Mouse (Mus musculus): ENCODE measurements at regions not wholly inside any gene's neighbourhood (a gene's known extent, or its start where the extent isn't known, plus 50 kb on each side); places are given as distances from the start of the nearest gene placed in this dataset.

DNA sequence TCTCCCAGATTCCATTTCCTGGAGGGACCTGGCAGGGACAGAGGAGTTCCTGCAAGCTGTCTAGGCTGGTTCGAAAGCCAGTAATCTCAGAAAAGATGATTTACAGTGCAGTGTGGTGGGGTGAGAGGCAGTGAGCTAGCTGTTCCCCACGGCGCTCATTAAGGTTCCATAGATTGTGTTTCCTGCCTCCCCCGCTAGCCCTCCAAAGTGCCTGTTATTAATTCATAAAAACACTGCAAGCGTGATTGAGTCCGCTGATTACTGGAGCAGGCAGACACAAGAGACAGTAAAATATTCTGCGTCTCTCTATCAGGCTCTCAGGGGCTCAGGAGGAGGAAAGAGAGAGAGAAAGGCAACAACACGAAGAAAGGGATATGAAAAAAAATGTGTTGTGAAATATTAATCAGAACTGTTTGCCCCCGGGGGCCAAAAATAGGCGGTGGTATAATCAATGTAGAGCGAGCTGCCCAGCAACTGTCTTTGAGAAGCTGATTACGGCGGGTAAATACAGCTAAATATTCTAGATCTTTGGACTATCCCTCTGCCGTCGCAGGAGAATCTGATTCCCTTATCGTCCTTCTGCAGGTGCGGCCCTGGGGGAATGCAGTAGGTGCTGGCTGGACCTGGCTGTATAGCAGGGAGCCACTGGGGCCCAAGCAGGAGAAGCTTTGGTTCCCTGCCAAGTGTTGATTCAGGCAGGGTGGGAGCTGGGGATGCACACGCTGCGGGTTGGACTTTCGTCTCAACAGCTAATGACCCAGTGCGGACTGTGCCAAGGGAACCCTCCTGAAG lies 211.3 kb downstream of the Tle3 start:
- H3K27me3 ChIP-seq (ENCODE audit: control insufficient read depth, insufficient read depth, low read length): no peaks in the 10 kb centered on the region
- peak; percentile 81 for DNase-seq (ENCODE audit: low spot score)
- no peak overlapping the region for H3K4me3 ChIP-seq (ENCODE audit: low read depth, low read length)
- H3K27ac ChIP-seq (replicated peaks): no peak overlapping the region
- peak; percentile 89 for ATAC-seq (ENCODE audit: low FRiP score, low TSS enrichment)
- no peaks in the 10 kb centered on the region for H3K36me3 ChIP-seq (ENCODE audit: control insufficient read depth, insufficient read depth, low read length)
- no peak overlapping the region for H3K9ac ChIP-seq (ENCODE audit: low read length)
- no peaks in the 10 kb centered on the region for H3K9me3 ChIP-seq (ENCODE audit: control insufficient read depth, low read length)
- 47% methylated on average over 21 of the region's 21 CpGs for WGBS
- TF ChIP-seq EP300 (optimal IDR thresholded peaks at IDR 0.05) (no peak), CTCF (IDR thresholded peaks at IDR 0.05; ENCODE audit: low read depth) (no peak)
- H3K4me2 ChIP-seq (replicated peaks; ENCODE audit: low read depth): no peak overlapping the region
- no peaks in the 10 kb centered on the region for H3K4me1 ChIP-seq (replicated peaks; ENCODE audit: control insufficient read depth, insufficient read depth)

DNA sequence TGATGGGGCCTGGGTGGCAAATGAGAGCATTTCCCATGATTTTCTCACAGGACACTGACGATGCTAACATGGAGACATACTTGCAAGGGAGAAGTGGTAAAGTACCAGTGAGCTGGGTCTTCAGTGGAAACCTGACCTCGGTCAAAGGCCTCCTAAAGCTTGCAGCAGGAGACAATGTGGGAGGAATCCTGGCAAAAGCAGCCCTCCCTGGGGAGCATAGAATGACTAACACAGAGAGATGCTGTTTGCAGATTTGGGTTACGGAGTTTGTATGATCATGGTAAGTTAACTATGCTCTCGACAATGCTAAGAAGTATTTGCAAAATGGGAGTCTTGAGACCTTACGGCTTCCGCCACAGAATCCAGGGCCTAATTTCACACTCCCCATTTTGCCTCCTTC lies 208.9 kb downstream of the Tle3 start:
- H3K4me1 ChIP-seq (replicated peaks; ENCODE audit: control insufficient read depth, insufficient read depth): no peaks in the 10 kb centered on the region
- H3K9me3 ChIP-seq (ENCODE audit: control insufficient read depth, low read length): no peaks in the 10 kb centered on the region
- no peak overlapping the region for H3K4me3 ChIP-seq (ENCODE audit: low read depth, low read length)
- H3K9ac ChIP-seq (ENCODE audit: low read length): no peak overlapping the region
- no peaks in the 10 kb centered on the region for H3K36me3 ChIP-seq (ENCODE audit: control insufficient read depth, insufficient read depth, low read length)
- no peak overlapping the region for H3K27ac ChIP-seq (replicated peaks)
- H3K27me3 ChIP-seq (ENCODE audit: control insufficient read depth, insufficient read depth, low read length): no peaks in the 10 kb centered on the region
- 90% methylated on average over 6 of the region's 6 CpGs for WGBS
- DNase-seq (ENCODE audit: low spot score) (no peak), ATAC-seq (ENCODE audit: low FRiP score, low TSS enrichment) (no peak)
- no peak overlapping the region for H3K4me2 ChIP-seq (replicated peaks; ENCODE audit: low read depth)
- TF ChIP-seq CTCF (IDR thresholded peaks at IDR 0.05; ENCODE audit: low read depth) (no peak), EP300 (optimal IDR thresholded peaks at IDR 0.05) (no peak)

DNA sequence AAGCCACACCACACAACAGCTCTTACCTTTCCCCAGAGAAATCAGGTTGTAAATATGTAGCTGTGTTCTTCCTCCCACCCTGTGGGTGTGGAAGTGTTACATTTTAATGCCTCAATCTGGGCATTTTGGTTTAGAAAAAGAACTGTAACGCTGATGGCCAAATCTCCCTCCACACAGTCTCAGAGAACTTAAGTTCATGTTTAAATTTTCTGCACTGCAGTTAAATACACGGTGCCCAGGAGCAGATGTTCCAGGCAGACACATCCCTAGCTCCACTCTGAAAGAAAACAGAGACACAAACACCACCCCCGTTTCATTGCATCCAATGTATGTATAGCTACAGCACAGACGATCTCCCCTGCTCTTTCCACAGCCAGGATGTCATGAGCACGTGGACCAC lies 206.1 kb downstream of the Tle3 start:
- H3K27me3 ChIP-seq (ENCODE audit: control insufficient read depth, insufficient read depth, low read length): no peaks in the 10 kb centered on the region
- ATAC-seq (ENCODE audit: low FRiP score, low TSS enrichment) (no peak), DNase-seq (ENCODE audit: low spot score) (no peak)
- H3K4me1 ChIP-seq (replicated peaks; ENCODE audit: control insufficient read depth, insufficient read depth): no peaks in the 10 kb centered on the region
- no peak overlapping the region for H3K9ac ChIP-seq (ENCODE audit: low read length)
- no peak overlapping the region for H3K27ac ChIP-seq (replicated peaks)
- no peaks in the 10 kb centered on the region for H3K9me3 ChIP-seq (ENCODE audit: control insufficient read depth, low read length)
- WGBS: 62% methylated on average over 5 of the region's 5 CpGs
- TF ChIP-seq EP300 (optimal IDR thresholded peaks at IDR 0.05) (no peak), CTCF (IDR thresholded peaks at IDR 0.05; ENCODE audit: low read depth) (no peak)
- H3K4me3 ChIP-seq (ENCODE audit: low read depth, low read length): no peak overlapping the region
- H3K4me2 ChIP-seq (replicated peaks; ENCODE audit: low read depth): no peak overlapping the region
- no peaks in the 10 kb centered on the region for H3K36me3 ChIP-seq (ENCODE audit: control insufficient read depth, insufficient read depth, low read length)

DNA sequence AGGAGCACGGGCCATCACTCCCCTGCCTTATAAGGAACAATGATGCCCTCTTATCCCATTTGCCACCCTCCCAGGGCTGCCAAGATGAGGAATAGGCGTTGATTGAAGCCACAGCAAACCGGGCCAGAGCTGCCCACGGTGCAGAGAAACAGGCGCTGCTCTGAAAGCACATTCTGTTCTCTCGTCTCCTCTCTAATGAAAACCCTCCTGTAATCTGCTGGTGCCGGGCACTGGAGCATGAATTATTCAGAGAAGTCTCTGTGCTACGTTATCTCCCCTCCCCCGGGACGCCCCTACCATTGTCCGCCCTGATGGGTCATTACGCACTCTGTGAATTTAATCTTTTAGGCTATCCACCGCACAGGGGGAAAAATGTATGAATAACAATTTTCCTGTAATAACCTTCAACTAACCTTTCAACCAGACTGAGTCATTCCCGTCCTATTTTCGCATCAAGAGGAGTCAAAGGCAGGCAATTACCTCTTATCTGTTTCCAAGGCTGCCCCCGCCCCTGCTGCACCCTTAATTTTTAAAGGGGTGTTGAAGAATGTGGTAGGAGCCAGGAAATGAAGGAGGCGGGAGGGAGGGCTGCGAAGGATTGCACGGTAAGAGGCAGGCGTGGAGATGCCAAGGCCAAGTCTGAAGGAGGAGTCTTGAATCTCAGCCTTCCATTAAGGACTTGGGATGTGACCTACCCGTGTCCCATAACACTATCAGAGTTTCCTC lies 201.6 kb downstream of the Tle3 start:
- TF ChIP-seq EP300 (optimal IDR thresholded peaks at IDR 0.05) (no peak), CTCF (IDR thresholded peaks at IDR 0.05; ENCODE audit: low read depth) (no peak)
- 49% methylated on average over 21 of the region's 21 CpGs for WGBS
- ATAC-seq (ENCODE audit: low FRiP score, low TSS enrichment): peak; percentile 29; the same call in 1 of the 2 replicates

DNA sequence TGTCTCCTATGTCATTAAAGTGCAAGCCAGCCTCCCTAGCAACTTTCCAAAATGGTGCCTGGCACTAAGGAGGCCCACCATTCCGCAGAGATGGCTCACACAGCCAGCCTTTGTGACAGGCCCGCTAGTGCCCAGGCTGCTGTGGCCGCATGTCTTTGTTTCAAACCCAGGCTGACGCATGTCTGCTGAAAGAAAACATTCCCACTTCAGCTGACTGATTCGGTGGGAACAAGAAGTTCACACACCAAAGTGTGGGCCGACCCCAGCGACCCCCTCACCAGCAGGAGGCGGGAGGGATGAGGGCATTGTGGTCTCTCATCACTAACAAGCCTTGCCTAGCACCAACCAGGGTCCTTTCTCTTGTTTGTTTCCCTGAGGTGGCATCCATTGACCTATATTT lies 190.9 kb downstream of the Tle3 start:
- no peak for ATAC-seq (ENCODE audit: low FRiP score, low TSS enrichment)
- Histone ChIP-seq H3K27ac (replicated peaks) (no peak overlapping the region), H3K9ac (ENCODE audit: low read length) (no peak overlapping the region), H3K9me3 (ENCODE audit: control insufficient read depth, low read length) (no peaks in the 10 kb centered on the region), H3K4me3 (ENCODE audit: low read depth, low read length) (no peak overlapping the region), H3K4me2 (replicated peaks; ENCODE audit: low read depth) (no peak overlapping the region), H3K27me3 (ENCODE audit: control insufficient read depth, insufficient read depth, low read length) (no peaks in the 10 kb centered on the region), H3K36me3 (ENCODE audit: control insufficient read depth, insufficient read depth, low read length) (no peaks in the 10 kb centered on the region), H3K4me1 (replicated peaks; ENCODE audit: control insufficient read depth, insufficient read depth) (no peaks in the 10 kb centered on the region)
- TF ChIP-seq CTCF (IDR thresholded peaks at IDR 0.05; ENCODE audit: low read depth) (no peak), EP300 (optimal IDR thresholded peaks at IDR 0.05) (no peak)
- no peak for DNase-seq (ENCODE audit: low spot score)
- 62% methylated on average over 8 of the region's 8 CpGs for WGBS

More for the DNA sequence above, 201.6 kb downstream of the Tle3 start:
- H3K4me3 ChIP-seq (ENCODE audit: low read depth, low read length): no peak overlapping the region
- no peaks in the 10 kb centered on the region for H3K4me1 ChIP-seq (replicated peaks; ENCODE audit: control insufficient read depth, insufficient read depth)
- no peak overlapping the region for H3K4me2 ChIP-seq (replicated peaks; ENCODE audit: low read depth)
- H3K9me3 ChIP-seq (ENCODE audit: control insufficient read depth, low read length): no peaks in the 10 kb centered on the region
- no peaks in the 10 kb centered on the region for H3K36me3 ChIP-seq (ENCODE audit: control insufficient read depth, insufficient read depth, low read length)
- DNase-seq (ENCODE audit: low spot score): no peak
- H3K9ac ChIP-seq (ENCODE audit: low read length): no peak overlapping the region
- no peak overlapping the region for H3K27ac ChIP-seq (replicated peaks)
- no peaks in the 10 kb centered on the region for H3K27me3 ChIP-seq (ENCODE audit: control insufficient read depth, insufficient read depth, low read length)

DNA sequence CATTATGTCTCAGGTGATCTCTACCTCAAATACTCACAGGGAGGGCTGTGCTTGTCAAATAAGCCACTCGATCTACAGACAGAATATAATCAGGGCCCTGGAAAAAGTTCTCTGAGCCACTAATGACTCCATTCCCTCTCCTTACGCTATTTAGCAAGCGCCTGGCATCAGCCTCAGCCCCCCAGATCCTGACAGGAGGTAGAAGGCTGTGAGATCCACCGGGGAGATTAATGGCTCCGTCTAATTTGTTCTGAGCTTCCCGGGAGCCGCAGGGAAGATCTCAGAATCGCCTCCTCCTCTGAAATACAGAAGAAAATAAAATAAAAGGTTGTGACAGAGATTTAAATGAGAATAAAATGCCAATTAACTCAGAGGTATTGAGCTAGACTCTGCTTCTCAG lies 189.4 kb downstream of the Tle3 start:
- ATAC-seq (ENCODE audit: low FRiP score, low TSS enrichment) (no peak), DNase-seq (ENCODE audit: low spot score) (no peak)
- H3K4me2 ChIP-seq (replicated peaks; ENCODE audit: low read depth): no peak overlapping the region
- H3K27me3 ChIP-seq (ENCODE audit: control insufficient read depth, insufficient read depth, low read length): no peaks in the 10 kb centered on the region
- no peaks in the 10 kb centered on the region for H3K9me3 ChIP-seq (ENCODE audit: control insufficient read depth, low read length)
- H3K27ac ChIP-seq (replicated peaks): no peak overlapping the region
- H3K4me1 ChIP-seq (replicated peaks; ENCODE audit: control insufficient read depth, insufficient read depth): no peaks in the 10 kb centered on the region
- no peak overlapping the region for H3K9ac ChIP-seq (ENCODE audit: low read length)
- H3K36me3 ChIP-seq (ENCODE audit: control insufficient read depth, insufficient read depth, low read length): no peaks in the 10 kb centered on the region
- 37% methylated on average over 8 of the region's 8 CpGs for WGBS
- TF ChIP-seq EP300 (optimal IDR thresholded peaks at IDR 0.05) (no peak), CTCF (IDR thresholded peaks at IDR 0.05; ENCODE audit: low read depth) (no peak)
- no peak overlapping the region for H3K4me3 ChIP-seq (ENCODE audit: low read depth, low read length)

All from stomach, postnatal 0 days (tissue).